In the genomic region with DNA sequence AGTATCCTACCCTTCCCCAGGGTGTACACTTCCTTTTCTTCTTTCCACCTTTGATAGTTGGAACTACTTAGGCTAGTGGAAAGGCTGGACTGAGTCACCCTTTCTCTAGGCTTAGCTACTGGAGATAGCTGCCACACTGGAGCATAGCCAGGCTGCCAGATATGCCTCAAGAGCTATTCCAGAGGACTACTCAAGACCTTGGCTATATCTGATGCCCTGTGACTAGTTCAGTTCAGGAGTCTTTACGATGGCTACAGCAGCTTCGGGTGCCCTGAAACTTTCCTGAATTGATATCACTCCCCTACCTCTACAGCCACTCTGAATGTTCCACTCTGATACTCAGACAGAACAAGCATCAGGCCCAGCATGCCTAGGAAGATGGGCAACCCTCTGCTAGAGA, we compare ENCODE assay signal across 22 mouse cellular contexts. TPM values are rescaled to one million over a fixed set of nuclear protein-coding genes. Genes with fewer than 3 reads are reported as not detected.
"Had no signal": no experiment of that assay in that cellular context is flagged by ENCODE, and none has a peak within 500 bp of the region (broad histone marks: within the 10 kb centered on the region; RNA-seq: fewer than 3 reads in every experiment).

No protein-coding gene starts in this region.

- H3K36me3 ChIP-seq: limb, embryonic 12.5 days; lung, embryonic 15.5 days; midbrain, embryonic 10.5 days; midbrain, embryonic 15.5 days; neural tube, embryonic 12.5 days had no signal

- ATAC-seq: midbrain, embryonic 15.5 days had no signal

- H3K9me3 ChIP-seq: limb, embryonic 12.5 days; lung, embryonic 15.5 days; midbrain, embryonic 10.5 days; midbrain, embryonic 15.5 days; neural tube, embryonic 12.5 days had no signal

- H3K9ac ChIP-seq: limb, embryonic 12.5 days; lung, embryonic 15.5 days; midbrain, embryonic 15.5 days; neural tube, embryonic 12.5 days had no signal

- H3K4me3 ChIP-seq: limb, embryonic 12.5 days; lung, embryonic 15.5 days; midbrain, embryonic 10.5 days; midbrain, embryonic 15.5 days; neural tube, embryonic 12.5 days had no signal

- H3K27ac ChIP-seq: kidney, postnatal 0 days; limb, embryonic 12.5 days; lung, embryonic 15.5 days; midbrain, embryonic 10.5 days; midbrain, embryonic 15.5 days; neural tube, embryonic 12.5 days; stomach, postnatal 0 days had no signal

- H3K4me2 ChIP-seq: limb, embryonic 12.5 days; lung, embryonic 15.5 days; midbrain, embryonic 15.5 days; neural tube, embryonic 12.5 days had no signal

- H3K27me3 ChIP-seq: lung, embryonic 15.5 days; midbrain, embryonic 15.5 days; neural tube, embryonic 12.5 days had no signal

- DNase-seq: kidney, adult 11 months; kidney, adult 9 months; kidney, postnatal 36 days; layer of hippocampus, adult 9-11 months; layer of hippocampus, postnatal 36 days; lung, postnatal 14 days; right cerebral cortex, adult 18-20 months had no signal

- H3K4me1 ChIP-seq: lung, embryonic 15.5 days; neural tube, embryonic 12.5 days had no signal

RNA-seq across cellular contexts. Expression of gene Wdr60, which starts 1.9 kb away (rescaled TPM):
- total RNA-seq: monocyte, adult 5-6 weeks had no signal

RNA-seq across cellular contexts. Expression of gene Gm11027, which starts 10.4 kb away (rescaled TPM):
- total RNA-seq: layer of hippocampus, adult 18-20 months; layer of hippocampus, postnatal 36 days; left cerebral cortex, adult 8-10 months; left cerebral cortex, postnatal 36 days; liver, adult 2 months; monocyte, adult 5-6 weeks; neutrophil, adult 5-6 weeks had no signal
- polyA plus RNA-seq: intestine, embryonic 14.5 days; kidney, postnatal 0 days; limb, embryonic 12.5 days; liver, adult 2 months; lung, embryonic 15.5 days; midbrain, embryonic 10.5 days; midbrain, embryonic 15.5 days; neural tube, embryonic 12.5 days; stomach, postnatal 0 days; urinary bladder, adult 2 months had no signal
